Mouse (Mus musculus) intestine, embryonic 14.5 days (tissue): Measurements from ENCODE around the gene Pvr. TPM values are rescaled to one million over a fixed set of nuclear protein-coding genes. Genes with fewer than 3 reads are reported as not detected.

Experiments used
- ATAC-seq: fragments of 200-750 bp; cut with Nextera tagmentation; replicated peaks from 2 replicates; pipeline ENCODE4 v1.8.0; 2017; ENCODE audit warnings: low read depth, moderate number of reproducible peaks, moderate TSS enrichment, moderate library complexity; ENCODE audit not compliant: low FRiP score, low TSS enrichment
- DNase-seq: peaks from one replicate; pipeline ENCODE4 v3.0.0-alpha.2; 2018; ENCODE audit warnings: low spot score
- H3K27ac ChIP-seq: fragments of 300-500 bp; sonication (generic); 2 replicates; pipeline ENCODE4 v1.5.1; 2014; ENCODE audit warnings: low read depth, mild to moderate bottlenecking, control low read depth
- H3K27me3 ChIP-seq: fragments of 300-500 bp; sonication (generic); replicated peaks from 2 replicates; pipeline ENCODE4 v1.6.1; 2014; ENCODE audit warnings: low read length, control low read depth; ENCODE audit not compliant: control insufficient read depth, insufficient read depth
- H3K36me3 ChIP-seq: fragments of 300-500 bp; sonication (generic); 2 replicates; pipeline ENCODE4 v1.6.1; 2014; ENCODE audit warnings: low read length, control low read depth; ENCODE audit not compliant: control insufficient read depth, insufficient read depth
- H3K4me1 ChIP-seq: fragments of 300-500 bp; sonication (generic); replicated peaks from 2 replicates; pipeline ENCODE4 v1.6.1; 2014; ENCODE audit warnings: low read length, control low read depth, mixed read lengths; ENCODE audit not compliant: control insufficient read depth, insufficient read depth
- H3K4me2 ChIP-seq: fragments of 300-500 bp; sonication (generic); 2 replicates; pipeline ENCODE4 v1.6.1; 2014; ENCODE audit warnings: low read length
- H3K4me3 ChIP-seq: fragments of 300-500 bp; sonication (generic); 2 replicates; pipeline ENCODE4 v1.5.1; 2014; ENCODE audit warnings: low read depth, low read length, control low read depth, mixed read lengths
- H3K9ac ChIP-seq: fragments of 300-500 bp; sonication (generic); 2 replicates; pipeline ENCODE4 v1.6.1; 2014; ENCODE audit warnings: mild to moderate bottlenecking, low read length
- H3K9me3 ChIP-seq: fragments of 300-500 bp; sonication (generic); 2 replicates; pipeline ENCODE4 v1.6.1; 2016; ENCODE audit warnings: low read length, control low read depth; ENCODE audit not compliant: control insufficient read depth
- WGBS: fragments of 180-500 bp; shearing (Covaris S2); extraction: QIAGEN DNeasy Blood & Tissue Kit; methylation state at CpG from one replicate; pipeline ENCODE4 v1.1.7; 2014; 5-methylcytosine and 5-hydroxymethylcytosine counted together
- polyA plus RNA-seq: library from polyadenylated mRNA; unstranded; fragments of >200 nt; fragmentation: Nextera tagmentation; extraction: Ambion mirVana; gene quantifications from 2 replicates; pipeline ENCODE4 v1.2.1, GENCODE M21; 2014

Pvr gene
- polyA plus RNA-seq, 1 experiment from 2014 or later: 10.6 TPM

GRCm38 (mm10) chr7:19867751-19868399 is 53.1 kb downstream of the Pvr start:
- H3K4me1 ChIP-seq: 0 out of 2 replicates have a peak, but pooled peaks cover 5% of the 10 kb centered on the region
- H3K4me2 ChIP-seq: no peak overlapping the region
- DNase-seq (no peak), ATAC-seq (no peak)
- 76% methylated on average over 16 of the region's 16 CpGs for WGBS
- no peak overlapping the region for H3K4me3 ChIP-seq
- H3K27me3 ChIP-seq: no peaks in the 10 kb centered on the region
- no peaks in the 10 kb centered on the region for H3K36me3 ChIP-seq
- H3K9me3 ChIP-seq: no peaks in the 10 kb centered on the region
- no peak overlapping the region for H3K9ac ChIP-seq
- H3K27ac ChIP-seq: no peak overlapping the region

GRCm38 (mm10) chr7:19866490-19866889 is 54.5 kb downstream of the Pvr start:
- ATAC-seq (no peak), DNase-seq (no peak)
- no peaks in the 10 kb centered on the region for H3K27me3 ChIP-seq
- no peaks in the 10 kb centered on the region for H3K36me3 ChIP-seq
- no peak overlapping the region for H3K27ac ChIP-seq
- H3K4me1 ChIP-seq: 0 out of 2 replicates have a peak, but pooled peaks cover 4% of the 10 kb centered on the region
- H3K9me3 ChIP-seq: no peaks in the 10 kb centered on the region
- 70% methylated on average over 6 of the region's 6 CpGs for WGBS
- no peak overlapping the region for H3K4me3 ChIP-seq
- no peak overlapping the region for H3K4me2 ChIP-seq
- no peak overlapping the region for H3K9ac ChIP-seq

GRCm38 (mm10) chr7:19865246-19866036 is 55.5 kb downstream of the Pvr start:
- Histone ChIP-seq H3K9me3 (no peaks in the 10 kb centered on the region), H3K4me3 (no peak overlapping the region), H3K4me1 (no peaks in the 10 kb centered on the region), H3K27me3 (no peaks in the 10 kb centered on the region), H3K4me2 (no peak overlapping the region), H3K27ac (no peak overlapping the region), H3K9ac (no peak overlapping the region), H3K36me3 (no peaks in the 10 kb centered on the region)
- no peak for DNase-seq
- 77% methylated on average over 8 of the region's 8 CpGs for WGBS
- no peak for ATAC-seq

- ATAC-seq (no peak), DNase-seq (no peak)
- Histone ChIP-seq H3K4me1 (no peaks in the 10 kb centered on the region), H3K9ac (no peak overlapping the region), H3K36me3 (no peaks in the 10 kb centered on the region), H3K4me3 (no peak overlapping the region), H3K27ac (no peak overlapping the region), H3K9me3 (no peaks in the 10 kb centered on the region), H3K4me2 (no peak overlapping the region), H3K27me3 (no peaks in the 10 kb centered on the region)
- 42% methylated on average over 2 of the region's 2 CpGs for WGBS
Measured at GRCm38 (mm10) chr7:19864241-19864640, 56.7 kb downstream of the Pvr start.

- no peaks in the 10 kb centered on the region for H3K4me1 ChIP-seq
- H3K27ac ChIP-seq: no peak within 1 kb of the TSS
- no peak within 1 kb of the TSS for H3K9ac ChIP-seq
- no peak within 1 kb of the TSS for H3K4me3 ChIP-seq
- no peaks in the 10 kb centered on the region for H3K9me3 ChIP-seq
- ATAC-seq (no peak), DNase-seq (no peak)
- no peaks in the 10 kb centered on the region for H3K36me3 ChIP-seq
- 0 out of 2 replicates have a peak, but pooled peaks cover 3% of the 10 kb centered on the region for H3K27me3 ChIP-seq
- no peak within 1 kb of the TSS for H3K4me2 ChIP-seq
- 80% methylated on average over 9 of the region's 9 CpGs for WGBS
Measured at GRCm38 (mm10) chr7:19861199-19861598, 59.8 kb downstream of the Pvr start, which contains the start of gene Ceacam16. TSS of gene Ceacam16 (minus strand) at chr7:19861299.

GRCm38 (mm10) chr7:19859740-19860139 is 61.2 kb downstream of the Pvr start:
- ATAC-seq: no peak

GRCm38 (mm10) chr7:19856283-19856682 is 64.7 kb downstream of the Pvr start:
- H3K27ac ChIP-seq: no peak overlapping the region
- no peak for ATAC-seq
- WGBS: 78% methylated on average over 6 of the region's 6 CpGs

More at GRCm38 (mm10) chr7:19859740-19860139, 61.2 kb downstream of the Pvr start:
- Histone ChIP-seq H3K4me2 (no peak overlapping the region), H3K27me3 (0 out of 2 replicates have a peak, but pooled peaks cover 3% of the 10 kb centered on the region), H3K9ac (no peak overlapping the region), H3K9me3 (no peaks in the 10 kb centered on the region), H3K27ac (no peak overlapping the region), H3K4me3 (no peak overlapping the region), H3K4me1 (no peaks in the 10 kb centered on the region), H3K36me3 (no peaks in the 10 kb centered on the region)
- DNase-seq: no peak
- 66% methylated on average over 10 of the region's 10 CpGs for WGBS

GRCm38 (mm10) chr7:19855663-19856062 is 65.3 kb downstream of the Pvr start:
- Histone ChIP-seq H3K4me2 (no peak overlapping the region), H3K27me3 (peaks cover 23% of the 10 kb centered on the region), H3K27ac (no peak overlapping the region), H3K4me3 (no peak overlapping the region), H3K4me1 (no peaks in the 10 kb centered on the region), H3K9me3 (no peaks in the 10 kb centered on the region), H3K9ac (no peak overlapping the region), H3K36me3 (no peaks in the 10 kb centered on the region)
- no peak for ATAC-seq
- DNase-seq: no peak
- 80% methylated on average over 5 of the region's 5 CpGs for WGBS

More at GRCm38 (mm10) chr7:19856283-19856682, 64.7 kb downstream of the Pvr start:
- Histone ChIP-seq H3K4me2 (no peak overlapping the region), H3K9me3 (no peaks in the 10 kb centered on the region), H3K27me3 (peaks cover 23% of the 10 kb centered on the region), H3K36me3 (no peaks in the 10 kb centered on the region), H3K4me3 (no peak overlapping the region), H3K4me1 (no peaks in the 10 kb centered on the region), H3K9ac (no peak overlapping the region)
- DNase-seq: no peak
